Mouse (Mus musculus): ENCODE measurements around the gene Sall1.

- TF ChIP-seq CTCF (conservative IDR thresholded peaks at IDR 0.05; ENCODE audit: low read length) = no peak
- TF ChIP-seq NANOG (IDR thresholded peaks at IDR 0.05; ENCODE audit: borderline replicate concordance, low read length) = peak; percentile 44; the same call in 1 of the 2 replicates
- no peak; the same call in 1 of the 2 replicates for TF ChIP-seq POU5F1 (IDR thresholded peaks at IDR 0.05; ENCODE audit: borderline replicate concordance, low read length)
Observed at GRCm38 (mm10) chr8:89025281-89026138, 18.5 kb downstream of the Sall1 start.
